Mouse (Mus musculus) liver, embryonic 15.5 days (tissue): Measurements from ENCODE around the gene Eif3j1. TPM values are rescaled to one million over a fixed set of nuclear protein-coding genes. Genes with fewer than 3 reads are reported as not detected.

Experiments
- microRNA-seq: library from miRNA; unstranded; fragments of <30 nt; microRNA quantifications from one replicate; pipeline ENCODE4, GENCODE M21; 2016
- polyA plus RNA-seq: library from polyadenylated mRNA; unstranded; fragments of >200 nt; fragmentation: Nextera tagmentation; extraction: Ambion mirVana; gene quantifications from 2 replicates; pipeline ENCODE4 v1.2.1, GENCODE M21; 2015

The Eif3j1 gene
- polyA plus RNA-seq, 1 experiment from 2014 or later, result 8.7 TPM

Small RNA genes lying within 50 kb of the gene (microRNA-seq; reads per million reads assigned to microRNA genes)
- not detected for gene Gm47314

Other genes starting within 250 kb of the Eif3j1 start
- 0.08 and 0.13 TPM in 2 replicates for gene Frmd5, start 221.5 kb upstream of the Eif3j1 start, polyA plus RNA-seq
- 2.8 and 3.9 TPM in 2 replicates for gene Casc4, start 161.6 kb upstream of the Eif3j1 start, polyA plus RNA-seq
- 14.3 and 14.5 TPM in 2 replicates for gene Ctdspl2, start 72.5 kb upstream of the Eif3j1 start, polyA plus RNA-seq
- 0.05 and 0.09 TPM in 2 replicates for gene Mageb3, start 72.5 kb upstream of the Eif3j1 start, polyA plus RNA-seq
- gene Spg11, start 89.8 kb downstream of the Eif3j1 start, polyA plus RNA-seq, result 2.7 and 3.6 TPM in 2 replicates
- gene B2m, start 119.1 kb downstream of the Eif3j1 start, polyA plus RNA-seq, result 416 and 443 TPM in 2 replicates
- not detected in 2 replicates for gene Trim69, start 132.2 kb downstream of the Eif3j1 start, polyA plus RNA-seq
- gene Patl2, start 157.6 kb downstream of the Eif3j1 start, polyA plus RNA-seq, result 0.06 TPM in 1 of 2 replicates, not detected in the other
- gene Terb2, start 157.7 kb downstream of the Eif3j1 start, polyA plus RNA-seq, result not detected in 2 replicates
- gene Sord, start 206.2 kb downstream of the Eif3j1 start, polyA plus RNA-seq, result 158 and 181 TPM in 2 replicates